Mouse (Mus musculus) inflammation-experienced regulatory T-cells, adult 6 months (primary cell): Measurements from ENCODE around the gene Emb. TPM values are rescaled to one million over a fixed set of nuclear protein-coding genes. Genes with fewer than 3 reads are reported as not detected.

ENCODE experiments used
- ATAC-seq: one replicate; pipeline ENCODE4 v1.8.0; 2017
- polyA plus RNA-seq, 3 experiments: library from polyadenylated mRNA; unstranded; fragments of 100-300 nt; shearing (Covaris generic); gene quantifications; one replicate each; pipeline ENCODE4 v1.2.1; 2017

Emb gene
- polyA plus RNA-seq, 3 experiments from 2014 or later, result 155 to 201 (median 196) TPM

- peak; percentile 45 for ATAC-seq
Observed at GRCm38 (mm10) chr13:117220501-117221321, 12.4 kb downstream of the Emb start, which contains the start of gene Gm17509. TSS of gene Gm17509 (minus strand) at chr13:117221075.

DNA sequence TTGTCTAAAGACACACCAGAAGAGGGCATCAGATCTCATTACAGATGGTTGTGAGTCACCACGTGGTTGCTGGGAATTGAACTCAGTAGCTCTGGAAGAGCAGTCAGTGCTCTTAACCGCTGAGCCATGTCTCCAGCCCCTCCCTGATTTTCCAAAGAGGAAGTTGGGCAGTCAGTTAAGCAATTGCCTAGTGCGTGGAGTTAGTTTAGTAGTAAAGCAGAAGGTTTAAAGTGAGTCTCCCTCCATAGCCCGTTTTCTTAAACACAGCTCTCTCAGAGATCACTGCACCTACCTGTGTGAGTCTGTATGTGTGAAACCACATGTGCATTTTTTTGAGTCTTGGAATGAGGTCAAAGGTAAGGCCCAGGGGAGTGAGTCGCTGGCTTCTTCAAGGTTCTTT is 14.8 kb downstream of the Emb start:
- no peak for ATAC-seq

GRCm38 (mm10) chr13:117224901-117225300 is 16.6 kb downstream of the Emb start:
- no peak for ATAC-seq

DNA sequence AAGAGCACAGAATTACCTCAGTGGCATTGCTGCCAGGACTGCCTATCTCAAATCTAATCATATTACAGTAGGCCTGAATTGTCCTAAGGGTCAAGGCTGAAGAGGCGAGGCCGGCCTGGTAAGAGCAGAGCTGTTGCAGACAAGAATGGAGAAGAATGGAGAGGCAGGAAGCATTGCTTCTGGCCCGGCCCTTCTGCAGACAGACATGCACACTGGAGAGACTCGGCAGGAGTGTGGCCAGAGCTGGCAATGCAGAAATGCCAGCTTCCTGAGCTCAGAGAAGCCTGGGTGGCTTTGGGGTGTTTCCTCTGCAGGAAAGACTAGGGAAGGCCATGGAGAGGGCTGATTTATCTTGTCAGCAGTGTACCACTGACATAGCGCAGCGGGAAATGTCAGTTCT is 17.2 kb downstream of the Emb start:
- ATAC-seq, result no peak

DNA sequence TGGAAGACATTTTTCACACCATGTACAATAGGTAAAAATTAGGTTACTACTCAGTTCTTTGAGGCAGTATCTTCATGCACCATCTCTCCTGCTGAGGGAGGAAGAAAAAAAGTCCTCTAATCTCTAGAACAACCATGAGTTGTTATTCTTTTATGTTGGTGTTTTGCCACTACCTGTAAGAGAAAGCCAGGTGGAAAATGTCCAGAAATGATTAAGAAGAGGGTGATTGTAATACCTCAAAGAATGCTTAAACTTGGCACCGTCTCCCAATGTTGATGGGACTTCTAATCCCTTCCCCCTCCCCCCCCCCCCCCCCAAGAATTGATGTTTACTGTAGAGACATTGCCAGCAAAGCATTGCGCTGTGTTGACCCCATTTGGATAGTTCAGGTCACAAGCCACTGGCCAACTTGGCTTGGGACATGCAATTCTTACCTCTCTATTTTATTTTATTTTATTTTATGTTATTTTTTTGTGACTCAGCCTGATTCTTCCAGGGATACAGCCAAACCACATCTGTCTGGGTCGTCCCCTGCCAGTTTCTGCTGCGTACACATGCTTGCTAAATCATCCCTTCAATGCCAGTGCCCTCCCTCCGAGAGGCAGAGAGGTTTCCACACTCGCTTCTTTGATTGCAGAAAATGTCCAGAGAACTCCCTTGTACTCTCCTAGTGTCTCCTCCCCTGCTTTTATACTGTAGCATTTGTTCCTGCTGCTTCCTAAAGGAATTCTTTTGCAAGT is 22.2 kb downstream of the Emb start:
- ATAC-seq, result no peak

- ATAC-seq, result no peak
Observed at GRCm38 (mm10) chr13:117233808-117234207, 25.5 kb downstream of the Emb start.

DNA sequence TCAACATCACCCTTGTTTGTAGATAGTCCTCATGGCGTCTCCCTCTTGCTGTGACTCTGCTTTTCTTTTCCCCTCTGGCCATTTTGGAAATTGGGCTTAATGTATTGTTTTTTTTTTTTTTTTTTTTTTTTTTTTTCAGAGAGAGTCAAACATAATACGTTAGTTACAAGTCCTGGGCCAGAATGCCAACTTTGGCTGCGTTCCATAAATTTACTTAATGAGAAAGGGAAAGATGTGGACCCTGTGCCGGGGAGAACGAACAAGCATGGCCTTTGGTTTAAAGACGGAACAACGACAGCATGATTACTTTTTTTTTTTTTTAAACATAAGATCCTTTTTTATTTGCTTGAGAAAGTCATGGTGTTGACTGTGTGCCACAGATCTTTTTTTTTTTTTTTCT is 26.1 kb downstream of the Emb start:
- no peak for ATAC-seq

DNA sequence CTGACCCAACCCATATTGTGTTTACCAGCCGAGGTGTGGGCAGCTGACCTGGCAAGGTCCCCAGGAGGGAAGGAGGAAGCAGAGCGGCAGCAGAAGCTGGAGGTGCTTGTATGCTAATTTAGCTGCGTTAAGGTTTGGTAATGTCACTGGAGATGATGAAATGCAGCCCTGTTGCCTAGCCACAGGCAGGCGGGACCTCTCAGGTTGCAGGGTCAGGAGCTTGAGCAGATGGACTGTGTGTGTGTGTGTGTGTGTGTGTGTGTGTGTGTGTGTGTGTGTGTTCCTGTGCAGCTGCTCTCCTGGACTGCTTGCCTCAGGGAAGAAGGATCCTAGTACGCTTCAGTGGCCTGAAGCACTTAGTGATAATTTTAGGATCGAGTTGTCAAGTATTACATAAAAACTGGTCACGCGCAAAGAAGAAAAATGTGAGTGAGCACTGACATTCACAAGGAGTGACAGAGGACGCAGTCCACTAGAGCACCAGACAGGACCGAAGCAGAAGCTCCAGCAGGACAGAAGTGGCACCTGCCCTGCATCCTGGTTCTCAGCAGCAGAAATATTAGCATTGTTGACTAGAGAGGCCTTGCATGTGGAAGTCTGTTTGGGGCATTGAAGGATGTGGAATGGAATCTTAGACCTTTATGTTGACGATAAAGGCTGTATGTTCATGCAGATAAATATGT is 27.3 kb downstream of the Emb start:
- peak; percentile 22 for ATAC-seq

DNA sequence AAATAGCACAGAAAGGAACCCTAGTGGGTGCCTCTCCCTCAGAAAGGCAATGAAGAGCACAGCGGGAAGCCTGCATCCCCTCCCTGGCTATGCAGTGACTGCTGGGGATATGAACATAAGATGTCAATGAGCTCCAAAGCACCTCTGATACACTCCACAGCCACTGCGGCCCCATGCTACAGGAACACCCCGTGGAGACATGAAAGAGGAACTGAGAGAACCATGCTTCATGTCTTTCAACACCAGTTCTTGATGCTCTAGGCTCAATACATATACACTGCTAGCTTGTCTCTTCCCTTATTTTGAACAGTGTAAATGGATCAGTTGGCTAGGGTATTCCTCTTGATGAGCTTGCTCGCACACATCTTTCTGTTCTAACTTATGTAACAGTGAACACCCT is 28.8 kb downstream of the Emb start:
- ATAC-seq, result no peak

- ATAC-seq, result peak; percentile 85
Observed at GRCm38 (mm10) chr13:117242063-117242462, 33.7 kb downstream of the Emb start.

- peak; percentile 41 for ATAC-seq
Observed at GRCm38 (mm10) chr13:117242621-117243020, 34.3 kb downstream of the Emb start.

- peak; percentile 89 for ATAC-seq
Observed at GRCm38 (mm10) chr13:117260704-117261103, 52.4 kb downstream of the Emb start.

GRCm38 (mm10) chr13:117266156-117266555 is 57.8 kb downstream of the Emb start:
- no peak for ATAC-seq

DNA sequence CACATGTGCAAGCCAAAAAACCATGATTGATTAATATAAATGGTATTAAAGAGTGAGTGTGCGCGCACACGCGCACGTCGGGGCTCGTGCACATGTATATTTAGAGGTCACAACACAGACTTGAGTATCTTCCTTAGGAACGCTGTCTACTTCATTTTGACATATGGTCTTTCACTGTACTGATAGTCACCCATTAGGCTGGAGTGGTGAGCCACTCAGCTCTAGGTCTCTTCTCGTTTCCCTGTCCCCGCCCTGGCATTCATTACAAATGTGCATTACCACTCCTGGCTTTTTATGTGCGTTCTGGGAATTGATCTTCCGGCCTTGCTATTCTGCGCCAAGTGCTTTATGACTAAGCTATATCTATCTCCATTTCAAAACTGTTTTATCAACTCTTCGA is 59.6 kb downstream of the Emb start:
- no peak for ATAC-seq

GRCm38 (mm10) chr13:117284036-117284435 is 75.7 kb downstream of the Emb start:
- ATAC-seq, result peak; percentile 95

GRCm38 (mm10) chr13:117286939-117287338 is 78.6 kb downstream of the Emb start:
- ATAC-seq, result no peak

GRCm38 (mm10) chr13:117287400-117287799 is 79.1 kb downstream of the Emb start:
- no peak for ATAC-seq

DNA sequence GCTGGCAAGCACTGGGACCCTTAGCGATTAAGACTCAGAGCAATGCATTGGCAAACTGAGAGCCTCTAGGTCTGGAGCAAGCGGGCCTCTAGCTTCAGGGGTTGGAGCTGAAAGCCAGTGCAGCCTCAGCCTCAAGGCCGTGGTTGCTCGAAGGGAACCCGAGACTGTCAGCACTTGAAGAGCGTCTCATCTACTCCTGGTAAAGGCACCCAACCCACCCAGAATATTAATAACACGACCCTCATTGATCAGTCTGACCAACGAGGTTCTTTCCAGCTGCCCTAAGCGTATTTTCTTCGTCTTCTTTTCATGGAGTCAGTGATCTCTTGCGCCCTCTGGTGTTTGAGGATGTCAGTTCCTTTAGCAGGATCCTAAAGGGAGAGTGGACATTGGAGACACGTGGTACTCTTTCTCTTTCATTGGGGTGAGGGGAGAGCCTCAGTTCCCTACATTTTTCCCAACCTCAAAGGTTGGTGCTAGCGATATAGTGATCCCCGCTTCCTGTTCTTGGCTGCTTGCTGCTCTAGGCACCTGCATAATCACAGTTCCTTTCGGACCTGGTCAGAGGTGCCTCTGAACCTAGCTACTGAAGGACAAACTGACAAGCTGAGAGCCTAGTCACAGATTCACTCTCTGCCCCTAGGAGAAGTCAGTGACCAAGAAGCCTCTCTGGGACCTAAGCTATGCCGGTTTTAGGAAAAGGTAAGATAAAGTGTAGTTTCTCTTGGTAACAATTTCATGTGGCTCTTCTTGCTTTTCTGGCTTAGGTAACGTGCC is 81.3 kb downstream of the Emb start:
- peak; percentile 68 for ATAC-seq

DNA sequence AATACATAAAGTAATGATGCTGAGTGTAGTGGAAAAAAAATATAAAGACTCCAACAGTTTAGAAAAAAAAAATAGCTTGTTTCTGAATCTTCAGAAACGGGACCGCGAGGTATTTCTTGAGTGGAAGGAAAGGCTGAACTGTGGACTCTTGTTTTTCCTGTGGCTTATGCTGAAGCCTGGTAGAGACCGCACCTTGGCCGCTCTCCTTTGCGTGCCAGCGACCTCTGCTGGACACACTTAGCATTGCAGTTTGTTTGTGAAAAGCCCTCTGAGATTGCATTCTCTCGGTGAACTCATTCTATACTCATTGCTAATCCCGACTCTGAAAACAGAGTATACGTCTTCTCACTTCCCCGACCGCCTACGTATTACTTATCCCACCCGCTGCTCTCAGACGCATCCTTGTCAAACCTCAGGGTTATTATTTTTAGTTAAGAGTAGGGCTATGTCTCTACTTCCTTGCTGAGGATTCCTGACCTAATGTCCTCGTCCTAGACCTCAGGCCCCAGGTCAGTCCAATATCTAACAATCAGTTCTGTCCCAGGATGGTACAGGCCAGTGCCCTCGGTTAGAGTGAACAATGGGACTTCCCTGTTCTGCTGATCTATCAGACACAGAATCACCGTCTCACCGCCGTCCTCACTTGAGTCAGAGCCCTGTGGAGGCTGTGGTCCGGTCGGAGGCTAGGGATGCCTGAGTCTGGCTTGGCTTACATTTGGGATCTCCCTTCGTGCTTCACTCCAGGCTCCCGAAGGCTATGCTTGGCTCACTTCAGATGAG is 103.3 kb downstream of the Emb start:
- ATAC-seq, result peak; percentile 86
